Mouse (Mus musculus): ENCODE results near the gene Suv39h1.
A peak's percentile ranks its signal among the peaks of the same experiment; 100 is the strongest.
"Not testable (repeated sequence)": the region's sequence is repeated elsewhere in the genome, so short reads cannot be mapped to it uniquely, and the experiment has no call there.

The Suv39h1 gene

GRCm38 (mm10) chrX:8026811-8027210 is 47.7 kb downstream of the Suv39h1 start:
- no peak for DNase-seq (ENCODE audit: low read depth, low spot score)

GRCm38 (mm10) chrX:8024795-8025194 is 49.8 kb downstream of the Suv39h1 start:
- DNase-seq (ENCODE audit: low read depth, low spot score): no peak

- peak; percentile 12 for DNase-seq (ENCODE audit: low read depth, low spot score)
Observed at GRCm38 (mm10) chrX:8020111-8020778, 54.3 kb downstream of the Suv39h1 start.

GRCm38 (mm10) chrX:8018286-8018685 is 56.3 kb downstream of the Suv39h1 start, which contains the start of gene Glod5:
TSS of gene Glod5 (minus strand) at chrX:8018492.
- no peak for DNase-seq (ENCODE audit: low read depth, low spot score)

- DNase-seq (ENCODE audit: low read depth, low spot score): peak; percentile 61
Observed at GRCm38 (mm10) chrX:8017142-8017541, 57.4 kb downstream of the Suv39h1 start.

GRCm38 (mm10) chrX:8015675-8016074 is 58.9 kb downstream of the Suv39h1 start:
- DNase-seq (ENCODE audit: low read depth, low spot score): not testable (repeated sequence)

- DNase-seq (ENCODE audit: low read depth, low spot score): no peak
Observed at GRCm38 (mm10) chrX:8013569-8014314, 60.8 kb downstream of the Suv39h1 start.

GRCm38 (mm10) chrX:8013157-8013556 is 61.4 kb downstream of the Suv39h1 start:
- DNase-seq (ENCODE audit: low read depth, low spot score): no peak
